Mouse (Mus musculus) megakaryocyte, embryonic 14.5 days (primary cell): Measurements from ENCODE around the gene Slc38a11.

Source experiments
- FLI1 ChIP-seq: IDR thresholded peaks from 2 replicates; pipeline ENCODE4 v1.6.1; 2012; ENCODE audit warnings: low read length, inconsistent platforms, mixed read lengths
- GATA1 ChIP-seq: IDR thresholded peaks from 3 replicates; pipeline ENCODE4 v1.6.1; 2012; ENCODE audit warnings: mixed read lengths, low read length, inconsistent platforms, borderline replicate concordance

GRCm38 (mm10) chr2:65273910-65274309 lies 89.9 kb downstream of the Slc38a11 start:
- TF ChIP-seq GATA1 (no peak), FLI1 (no peak)
